Mouse (Mus musculus): ENCODE measurements around the gene Snip1. TPM values are rescaled to one million over a fixed set of nuclear protein-coding genes. Genes with fewer than 3 reads are reported as not detected.
A peak's percentile ranks its signal among the peaks of the same experiment; 100 is the strongest.

Snip1 gene
- polyA plus RNA-seq, 1 experiment from 2014 or later = 18.5 TPM

- Histone ChIP-seq H3K9ac (ENCODE audit: low read length) (peak overlapping the region; percentile 9; the same call in 1 of the 2 replicates), H3K4me3 (ENCODE audit: low read length) (no peak overlapping the region), H3K4me2 (ENCODE audit: low read depth, low read length) (no peak overlapping the region), H3K27ac (ENCODE audit: low read length) (peak overlapping the region; percentile 48), H3K9me3 (replicated peaks; ENCODE audit: control insufficient read depth, low read length) (no peaks in the 10 kb centered on the region), H3K27me3 (ENCODE audit: control insufficient read depth, insufficient read depth, low read length) (no peaks in the 10 kb centered on the region), H3K36me3 (ENCODE audit: control insufficient read depth, insufficient read depth) (peaks cover 11% of the 10 kb centered on the region), H3K4me1 (ENCODE audit: control insufficient read depth, insufficient read depth, low read length) (peaks cover 14% of the 10 kb centered on the region)
- 43% methylated on average over 6 of the region's 6 CpGs for WGBS
- no peak for ATAC-seq (replicated peaks; ENCODE audit: extremely low read depth, insufficient read depth, low FRiP score)
These were observed 49.2 kb downstream of the Snip1 start for GRCm38 (mm10) chr4:125115710-125116089.

- H3K4me2 ChIP-seq (ENCODE audit: low read depth, low read length) = no peak overlapping the region
- peak overlapping the region; percentile 38 for H3K9ac ChIP-seq (ENCODE audit: low read length)
- ATAC-seq (replicated peaks; ENCODE audit: extremely low read depth, insufficient read depth, low FRiP score) = no peak
- no peak overlapping the region for H3K4me3 ChIP-seq (ENCODE audit: low read length)
- peak overlapping the region; percentile 48 for H3K27ac ChIP-seq (ENCODE audit: low read length)
- WGBS = 57% methylated on average over 9 of the region's 9 CpGs
- peaks cover 14% of the 10 kb centered on the region for H3K4me1 ChIP-seq (ENCODE audit: control insufficient read depth, insufficient read depth, low read length)
- no peaks in the 10 kb centered on the region for H3K27me3 ChIP-seq (ENCODE audit: control insufficient read depth, insufficient read depth, low read length)
- no peaks in the 10 kb centered on the region for H3K9me3 ChIP-seq (replicated peaks; ENCODE audit: control insufficient read depth, low read length)
- peaks cover 13% of the 10 kb centered on the region for H3K36me3 ChIP-seq (ENCODE audit: control insufficient read depth, insufficient read depth)
These were observed 49.8 kb downstream of the Snip1 start for GRCm38 (mm10) chr4:125116090-125116861.

- H3K4me3 ChIP-seq (ENCODE audit: low read length) = no peak overlapping the region
- no peaks in the 10 kb centered on the region for H3K27me3 ChIP-seq (ENCODE audit: control insufficient read depth, insufficient read depth, low read length)
- no peaks in the 10 kb centered on the region for H3K9me3 ChIP-seq (replicated peaks; ENCODE audit: control insufficient read depth, low read length)
- H3K36me3 ChIP-seq (ENCODE audit: control insufficient read depth, insufficient read depth) = peaks cover 13% of the 10 kb centered on the region
- H3K4me1 ChIP-seq (ENCODE audit: control insufficient read depth, insufficient read depth, low read length) = peaks cover 14% of the 10 kb centered on the region
- no peak overlapping the region for H3K4me2 ChIP-seq (ENCODE audit: low read depth, low read length)
- no peak for ATAC-seq (replicated peaks; ENCODE audit: extremely low read depth, insufficient read depth, low FRiP score)
- H3K27ac ChIP-seq (ENCODE audit: low read length) = no peak overlapping the region; the same call in 1 of the 2 replicates
- 71% methylated on average over 13 of the region's 13 CpGs for WGBS
- H3K9ac ChIP-seq (ENCODE audit: low read length) = no peak overlapping the region
These were observed 50.5 kb downstream of the Snip1 start for GRCm38 (mm10) chr4:125116929-125117328.

- no peaks in the 10 kb centered on the region for H3K9me3 ChIP-seq (replicated peaks; ENCODE audit: control insufficient read depth, low read length)
- WGBS = 67% methylated on average over 7 of the region's 7 CpGs
- peaks cover 13% of the 10 kb centered on the region for H3K36me3 ChIP-seq (ENCODE audit: control insufficient read depth, insufficient read depth)
- H3K27me3 ChIP-seq (ENCODE audit: control insufficient read depth, insufficient read depth, low read length) = no peaks in the 10 kb centered on the region
- peak overlapping the region; percentile 16; the same call in 1 of the 2 replicates for H3K27ac ChIP-seq (ENCODE audit: low read length)
- H3K4me3 ChIP-seq (ENCODE audit: low read length) = no peak overlapping the region
- H3K4me1 ChIP-seq (ENCODE audit: control insufficient read depth, insufficient read depth, low read length) = peaks cover 19% of the 10 kb centered on the region
- 0 out of 2 replicates have a peak, but pooled peaks have one; percentile 10 for ATAC-seq (replicated peaks; ENCODE audit: extremely low read depth, insufficient read depth, low FRiP score)
- H3K9ac ChIP-seq (ENCODE audit: low read length) = no peak overlapping the region
- no peak overlapping the region for H3K4me2 ChIP-seq (ENCODE audit: low read depth, low read length)
These were observed 51.4 kb downstream of the Snip1 start for GRCm38 (mm10) chr4:125117902-125118320.

- Histone ChIP-seq H3K4me2 (ENCODE audit: low read depth, low read length) (no peak overlapping the region), H3K9ac (ENCODE audit: low read length) (no peak overlapping the region), H3K9me3 (replicated peaks; ENCODE audit: control insufficient read depth, low read length) (no peaks in the 10 kb centered on the region), H3K27me3 (ENCODE audit: control insufficient read depth, insufficient read depth, low read length) (no peaks in the 10 kb centered on the region), H3K36me3 (ENCODE audit: control insufficient read depth, insufficient read depth) (peaks cover 13% of the 10 kb centered on the region), H3K4me1 (ENCODE audit: control insufficient read depth, insufficient read depth, low read length) (peaks cover 27% of the 10 kb centered on the region), H3K27ac (ENCODE audit: low read length) (no peak overlapping the region), H3K4me3 (ENCODE audit: low read length) (no peak overlapping the region)
- ATAC-seq (replicated peaks; ENCODE audit: extremely low read depth, insufficient read depth, low FRiP score) = no peak
- WGBS = 47% methylated on average over 10 of the region's 10 CpGs
These were observed 52.6 kb downstream of the Snip1 start for GRCm38 (mm10) chr4:125119070-125119469.

- Histone ChIP-seq H3K36me3 (ENCODE audit: control insufficient read depth, insufficient read depth) (peaks cover 13% of the 10 kb centered on the region), H3K9ac (ENCODE audit: low read length) (no peak overlapping the region), H3K9me3 (replicated peaks; ENCODE audit: control insufficient read depth, low read length) (no peaks in the 10 kb centered on the region), H3K27ac (ENCODE audit: low read length) (no peak overlapping the region), H3K4me1 (ENCODE audit: control insufficient read depth, insufficient read depth, low read length) (peaks cover 32% of the 10 kb centered on the region), H3K4me2 (ENCODE audit: low read depth, low read length) (no peak overlapping the region), H3K27me3 (ENCODE audit: control insufficient read depth, insufficient read depth, low read length) (no peaks in the 10 kb centered on the region), H3K4me3 (ENCODE audit: low read length) (no peak overlapping the region)
- no peak for ATAC-seq (replicated peaks; ENCODE audit: extremely low read depth, insufficient read depth, low FRiP score)
- 83% methylated on average over 11 of the region's 11 CpGs for WGBS
These were observed 53.2 kb downstream of the Snip1 start for GRCm38 (mm10) chr4:125119721-125120120.

GRCm38 (mm10) chr4:125122431-125123278, 56.2 kb downstream of the Snip1 start:
- WGBS = 28% methylated on average over 16 of the region's 16 CpGs
- Histone ChIP-seq H3K27me3 (ENCODE audit: control insufficient read depth, insufficient read depth, low read length) (no peaks in the 10 kb centered on the region), H3K4me3 (ENCODE audit: low read length) (no peak overlapping the region), H3K9ac (ENCODE audit: low read length) (peak overlapping the region; percentile 39), H3K4me2 (ENCODE audit: low read depth, low read length) (peak overlapping the region; percentile 8), H3K4me1 (ENCODE audit: control insufficient read depth, insufficient read depth, low read length) (peaks cover 28% of the 10 kb centered on the region), H3K9me3 (replicated peaks; ENCODE audit: control insufficient read depth, low read length) (no peaks in the 10 kb centered on the region), H3K27ac (ENCODE audit: low read length) (peak overlapping the region; percentile 68), H3K36me3 (ENCODE audit: control insufficient read depth, insufficient read depth) (peaks cover 13% of the 10 kb centered on the region)
- ATAC-seq (replicated peaks; ENCODE audit: extremely low read depth, insufficient read depth, low FRiP score) = no peak

- no peak for ATAC-seq (replicated peaks; ENCODE audit: extremely low read depth, insufficient read depth, low FRiP score)
- H3K9ac ChIP-seq (ENCODE audit: low read length) = peak overlapping the region; percentile 39
- no peak overlapping the region for H3K4me3 ChIP-seq (ENCODE audit: low read length)
- no peaks in the 10 kb centered on the region for H3K27me3 ChIP-seq (ENCODE audit: control insufficient read depth, insufficient read depth, low read length)
- WGBS = 67% methylated on average over 7 of the region's 7 CpGs
- peak overlapping the region; percentile 68 for H3K27ac ChIP-seq (ENCODE audit: low read length)
- H3K36me3 ChIP-seq (ENCODE audit: control insufficient read depth, insufficient read depth) = peaks cover 13% of the 10 kb centered on the region
- peak overlapping the region; percentile 8 for H3K4me2 ChIP-seq (ENCODE audit: low read depth, low read length)
- peaks cover 32% of the 10 kb centered on the region for H3K4me1 ChIP-seq (ENCODE audit: control insufficient read depth, insufficient read depth, low read length)
- no peaks in the 10 kb centered on the region for H3K9me3 ChIP-seq (replicated peaks; ENCODE audit: control insufficient read depth, low read length)
These were observed 56.8 kb downstream of the Snip1 start for GRCm38 (mm10) chr4:125123279-125123671.

Data from heart, embryonic 16.5 days (tissue).